Mouse (Mus musculus) common myeloid progenitor, adult 5-6 weeks (primary cell): ENCODE measurements around the gene Slc4a8. TPM values are rescaled to one million over a fixed set of nuclear protein-coding genes. Genes with fewer than 3 reads are reported as not detected.

Experiments
- ATAC-seq: replicated peaks from 2 replicates; pipeline ENCODE4 v1.8.0; 2016; ENCODE audit warnings: low read depth, mild to moderate bottlenecking, moderate TSS enrichment, inconsistent platforms; ENCODE audit not compliant: poor library complexity, severe bottlenecking
- total RNA-seq: library from RNA; stranded (forward); fragments of 200-1000, 187-1606 nt; gene quantifications from 2 replicates; pipeline ENCODE4 v1.2.3, GENCODE M21; 2017

The Slc4a8 gene
- total RNA-seq, result 10.9 and 12.6 TPM in 2 replicates

- peak; percentile 75 for ATAC-seq
Observed at GRCm38 (mm10) chr15:100761419-100762185, at the start of gene Slc4a8. Slc4a8 (plus strand) TSS chr15:100761747.

- ATAC-seq, result no peak
Observed at GRCm38 (mm10) chr15:100714470-100714869, 47.1 kb upstream of the Slc4a8 start.

GRCm38 (mm10) chr15:100715399-100715993, 46.1 kb upstream of the Slc4a8 start:
- ATAC-seq, result no peak

GRCm38 (mm10) chr15:100717933-100718332, 43.6 kb upstream of the Slc4a8 start:
- ATAC-seq, result peak; percentile 56

GRCm38 (mm10) chr15:100718572-100718971, 43.0 kb upstream of the Slc4a8 start:
- ATAC-seq, result no peak

GRCm38 (mm10) chr15:100719217-100719616, 42.3 kb upstream of the Slc4a8 start:
- ATAC-seq, result no peak

GRCm38 (mm10) chr15:100720066-100720465, 41.5 kb upstream of the Slc4a8 start:
- ATAC-seq, result no peak

- ATAC-seq, result no peak
Observed at GRCm38 (mm10) chr15:100721445-100721844, 40.1 kb upstream of the Slc4a8 start.

GRCm38 (mm10) chr15:100722026-100722425, 39.5 kb upstream of the Slc4a8 start:
- no peak for ATAC-seq

GRCm38 (mm10) chr15:100722564-100722963, 39.0 kb upstream of the Slc4a8 start:
- no peak for ATAC-seq

- no peak for ATAC-seq
Observed at GRCm38 (mm10) chr15:100723505-100723904, 38.0 kb upstream of the Slc4a8 start.

- no peak for ATAC-seq
Observed at GRCm38 (mm10) chr15:100726721-100727120, 34.8 kb upstream of the Slc4a8 start.

GRCm38 (mm10) chr15:100727834-100728233, 33.7 kb upstream of the Slc4a8 start:
- ATAC-seq, result no peak

- peak; percentile 50 for ATAC-seq
Observed at GRCm38 (mm10) chr15:100728586-100728985, 33.0 kb upstream of the Slc4a8 start.

GRCm38 (mm10) chr15:100729281-100729985, 32.1 kb upstream of the Slc4a8 start, which contains the start of gene Galnt6:
Galnt6 (minus strand) TSS chr15:100729376.
- peak; percentile 33 for ATAC-seq

- ATAC-seq, result no peak
Observed at GRCm38 (mm10) chr15:100731081-100731480, 30.5 kb upstream of the Slc4a8 start.

GRCm38 (mm10) chr15:100732580-100732979, 29.0 kb upstream of the Slc4a8 start:
- ATAC-seq, result peak; percentile 33

GRCm38 (mm10) chr15:100735095-100735952, 26.2 kb upstream of the Slc4a8 start:
- ATAC-seq, result peak; percentile 40

GRCm38 (mm10) chr15:100735953-100736300, 25.6 kb upstream of the Slc4a8 start:
- ATAC-seq, result peak; percentile 55

- ATAC-seq, result no peak
Observed at GRCm38 (mm10) chr15:100737667-100738066, 23.9 kb upstream of the Slc4a8 start.
